8 mouse cellular contexts compared by ENCODE assay signal in the genomic region with DNA sequence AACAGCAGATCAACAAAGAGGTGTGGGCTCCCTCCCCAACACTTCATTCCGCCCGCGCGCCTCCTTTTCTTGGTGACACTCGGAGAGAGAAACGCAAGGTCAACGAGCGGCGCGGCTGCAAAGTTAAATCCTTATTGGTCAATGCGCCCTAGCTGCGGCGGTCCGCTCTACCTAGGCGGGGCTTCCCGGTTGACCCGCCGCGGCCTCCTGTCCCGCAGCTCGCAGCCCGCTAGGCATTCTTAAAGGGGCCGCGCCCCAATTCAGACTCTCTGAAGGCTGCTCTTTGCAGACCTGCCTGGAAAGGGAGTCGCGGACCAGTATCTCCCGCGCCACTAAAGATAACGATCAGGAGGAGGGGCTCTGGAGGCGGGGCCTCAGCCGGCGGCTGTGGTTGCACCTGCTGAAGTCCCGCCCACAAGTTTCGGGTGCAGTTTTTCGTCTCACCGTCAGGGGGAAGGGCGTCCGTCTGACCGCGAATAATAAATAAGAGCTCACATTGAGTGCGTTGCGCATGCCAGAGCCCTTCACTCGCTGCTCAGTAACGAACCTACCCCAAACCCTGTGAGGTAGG. TPM values are rescaled to one million over a fixed set of nuclear protein-coding genes. Genes with fewer than 3 reads are reported as not detected.
DNase-seq lines count a peak whose midpoint lies in the region; ATAC-seq and TF ChIP-seq lines count a peak whose summit lies in the region.

No protein-coding gene starts in this region.

- ATAC-seq in erythroid progenitor cell, adult 5-6 weeks (replicated peaks; ENCODE audit: low FRiP score, poor library complexity, severe bottlenecking) = peak; percentile 83
- ATAC-seq in heart, embryonic 12.5 days (ENCODE audit: insufficient number of reproducible peaks, low FRiP score) = peak; percentile 86
- ATAC-seq in kidney, postnatal 0 days (replicated peaks; ENCODE audit: low FRiP score, low read depth) = peak; percentile 88
- peak; percentile 80 for ATAC-seq in liver, embryonic 11.5 days (replicated peaks; ENCODE audit: low FRiP score)
- peak; percentile 84 for ATAC-seq in stomach, embryonic 14.5 days (ENCODE audit: insufficient number of reproducible peaks, insufficient read depth, low FRiP score, low read depth)

- peaks cover 30% of the 10 kb centered on the region for H3K4me1 ChIP-seq in heart, embryonic 12.5 days (replicated peaks)
- H3K4me1 ChIP-seq in kidney, postnatal 0 days (replicated peaks; ENCODE audit: insufficient read depth, low read length) = peaks cover 9% of the 10 kb centered on the region; the same call in 1 of the 2 replicates
- peaks cover 26% of the 10 kb centered on the region for H3K4me1 ChIP-seq in liver, embryonic 11.5 days (replicated peaks; ENCODE audit: control insufficient read depth, insufficient read depth, low read length)
- H3K4me1 ChIP-seq in stomach, embryonic 14.5 days (ENCODE audit: control insufficient read depth, insufficient read depth, low read length) = peaks cover 3% of the 10 kb centered on the region; the same call in 1 of the 2 replicates

- H3K9ac ChIP-seq in heart, embryonic 12.5 days = 0 out of 2 replicates have a peak overlapping the region, but pooled peaks have one; percentile 90
- 0 out of 2 replicates have a peak overlapping the region, but pooled peaks have one; percentile 86 for H3K9ac ChIP-seq in kidney, postnatal 0 days (ENCODE audit: low read depth, low read length)
- peak overlapping the region; percentile 74 for H3K9ac ChIP-seq in liver, embryonic 11.5 days (ENCODE audit: low read depth, low read length)
- H3K9ac ChIP-seq in stomach, embryonic 14.5 days (replicated peaks; ENCODE audit: low read depth, low read length) = no peak overlapping the region

- peaks cover 42% of the 10 kb centered on the region for H3K27me3 ChIP-seq in heart, embryonic 12.5 days (replicated peaks)
- peaks cover 8% of the 10 kb centered on the region for H3K27me3 ChIP-seq in kidney, postnatal 0 days (ENCODE audit: insufficient read depth, low read length)
- H3K27me3 ChIP-seq in liver, embryonic 11.5 days (replicated peaks; ENCODE audit: control insufficient read depth, insufficient read depth, low read length) = peaks cover 39% of the 10 kb centered on the region
- H3K27me3 ChIP-seq in stomach, embryonic 14.5 days (ENCODE audit: control insufficient read depth, insufficient read depth, low read length) = peaks cover 15% of the 10 kb centered on the region; the same call in 1 of the 2 replicates

- DNase-seq in CD4-positive helper T cell, adult 2 months (ENCODE audit: low read depth, low spot score) = peak; percentile 97
- peak; percentile 93 for DNase-seq in brain, embryonic 18.5 days (ENCODE audit: low read depth, low spot score)
- DNase-seq in kidney, postnatal 0 days (ENCODE audit: low spot score) = peak; percentile 98
- peak; percentile 93 for DNase-seq in liver, embryonic 11.5 days (ENCODE audit: low spot score)
- peak; percentile 99 for DNase-seq in naive thymus-derived CD4-positive, alpha-beta T cell, adult 2 months (ENCODE audit: low read depth)

- H3K4me2 ChIP-seq in heart, embryonic 12.5 days = peak overlapping the region; percentile 88
- peak overlapping the region; percentile 96 for H3K4me2 ChIP-seq in kidney, postnatal 0 days (ENCODE audit: low read length)
- H3K4me2 ChIP-seq in liver, embryonic 11.5 days = peak overlapping the region; percentile 97
- H3K4me2 ChIP-seq in stomach, embryonic 14.5 days (replicated peaks; ENCODE audit: low read depth, low read length) = peak overlapping the region; percentile 74

- peaks cover 8% of the 10 kb centered on the region; the same call in 1 of the 2 replicates for H3K36me3 ChIP-seq in heart, embryonic 12.5 days
- no peaks in the 10 kb centered on the region for H3K36me3 ChIP-seq in kidney, postnatal 0 days (ENCODE audit: insufficient read depth, low read length)
- no peaks in the 10 kb centered on the region for H3K36me3 ChIP-seq in liver, embryonic 11.5 days (ENCODE audit: control insufficient read depth, insufficient read depth, low read length)
- no peaks in the 10 kb centered on the region; the same call in 1 of the 2 replicates for H3K36me3 ChIP-seq in stomach, embryonic 14.5 days (ENCODE audit: control insufficient read depth, insufficient read depth, low read length)

- TF ChIP-seq CTCF in kidney, postnatal 0 days (IDR thresholded peaks at IDR 0.05; ENCODE audit: low read depth) = peak; percentile 68

- H3K27ac ChIP-seq in heart, embryonic 12.5 days (ENCODE audit: poor library complexity, severe bottlenecking) = 0 out of 2 replicates have a peak overlapping the region, but pooled peaks have one; percentile 14
- H3K27ac ChIP-seq in kidney, postnatal 0 days = peak overlapping the region; percentile 76
- no peak overlapping the region for H3K27ac ChIP-seq in liver, embryonic 11.5 days (ENCODE audit: low read depth, low read length)
- H3K27ac ChIP-seq in stomach, embryonic 14.5 days (ENCODE audit: low read length) = peak overlapping the region; percentile 73

- WGBS in heart, embryonic 12.5 days = under 1% methylated on average over 44 of the region's 44 CpGs
- WGBS in kidney, postnatal 0 days = under 1% methylated on average over 44 of the region's 44 CpGs
- 0% methylated on average over 44 of the region's 44 CpGs for WGBS in liver, embryonic 11.5 days
- WGBS in stomach, embryonic 14.5 days = under 1% methylated on average over 44 of the region's 44 CpGs

- no peaks in the 10 kb centered on the region for H3K9me3 ChIP-seq in heart, embryonic 12.5 days (replicated peaks)
- no peaks in the 10 kb centered on the region for H3K9me3 ChIP-seq in kidney, postnatal 0 days (replicated peaks; ENCODE audit: low read length)
- no peaks in the 10 kb centered on the region for H3K9me3 ChIP-seq in liver, embryonic 11.5 days (ENCODE audit: control insufficient read depth, low read length)
- no peaks in the 10 kb centered on the region for H3K9me3 ChIP-seq in stomach, embryonic 14.5 days (ENCODE audit: control insufficient read depth, low read depth, low read length)

- H3K4me3 ChIP-seq in heart, embryonic 12.5 days = peak overlapping the region; percentile 92
- H3K4me3 ChIP-seq in kidney, postnatal 0 days (replicated peaks; ENCODE audit: low read depth, low read length) = peak overlapping the region; percentile 87
- peak overlapping the region; percentile 78 for H3K4me3 ChIP-seq in liver, embryonic 11.5 days (ENCODE audit: low read depth, low read length)
- H3K4me3 ChIP-seq in stomach, embryonic 14.5 days (ENCODE audit: low read depth, low read length) = peak overlapping the region; percentile 78

RNA-seq across cellular contexts. Expression of gene Slc25a23, which starts 0.7 kb away (rescaled TPM):
- total RNA-seq in erythroid progenitor cell, adult 5-6 weeks (2015; ENCODE audit: low replicate concordance) = 2.9 and 5.4 TPM in 2 replicates
- total RNA-seq in erythroid progenitor cell, adult 5-6 weeks (2017; ENCODE audit: low replicate concordance) = not detected in 2 replicates
- polyA plus RNA-seq in heart, embryonic 12.5 days (2016; fragmentation: Nextera tagmentation; extraction: Ambion mirVana) = 15.5 and 17.2 TPM in 2 replicates
- 10.2 and 10.7 TPM in 2 replicates for polyA plus RNA-seq in kidney, postnatal 0 days (2015; fragmentation: Nextera tagmentation; extraction: Ambion mirVana)
- polyA plus RNA-seq in liver, embryonic 11.5 days (2014; fragmentation: Nextera tagmentation; extraction: Ambion mirVana) = 5.2 and 6.3 TPM in 2 replicates
- polyA plus RNA-seq in stomach, embryonic 14.5 days (2014; fragmentation: Nextera tagmentation; extraction: Ambion mirVana) = 11.5 and 12.7 TPM in 2 replicates

RNA-seq across cellular contexts. Expression of gene Crb3, which starts 1.4 kb away (rescaled TPM):
- total RNA-seq in erythroid progenitor cell, adult 5-6 weeks (2015; ENCODE audit: low replicate concordance) = not detected in 2 replicates
- total RNA-seq in erythroid progenitor cell, adult 5-6 weeks (2017; ENCODE audit: low replicate concordance) = not detected in 2 replicates
- 0.27 and 0.94 TPM in 2 replicates for polyA plus RNA-seq in heart, embryonic 12.5 days (2016; fragmentation: Nextera tagmentation; extraction: Ambion mirVana)
- polyA plus RNA-seq in kidney, postnatal 0 days (2015; fragmentation: Nextera tagmentation; extraction: Ambion mirVana) = 82.4 and 90.9 TPM in 2 replicates
- polyA plus RNA-seq in liver, embryonic 11.5 days (2014; fragmentation: Nextera tagmentation; extraction: Ambion mirVana) = 3.2 and 3.4 TPM in 2 replicates
- 43.8 and 44.2 TPM in 2 replicates for polyA plus RNA-seq in stomach, embryonic 14.5 days (2014; fragmentation: Nextera tagmentation; extraction: Ambion mirVana)

RNA-seq across cellular contexts. Expression of gene Dennd1c, which starts 18.0 kb away (rescaled TPM):
- 6.1 and 12.2 TPM in 2 replicates for total RNA-seq in erythroid progenitor cell, adult 5-6 weeks (2015; ENCODE audit: low replicate concordance)
- 2.6 and 4.5 TPM in 2 replicates for total RNA-seq in erythroid progenitor cell, adult 5-6 weeks (2017; ENCODE audit: low replicate concordance)
- 0.66 and 1.4 TPM in 2 replicates for polyA plus RNA-seq in heart, embryonic 12.5 days (2016; fragmentation: Nextera tagmentation; extraction: Ambion mirVana)
- polyA plus RNA-seq in kidney, postnatal 0 days (2015; fragmentation: Nextera tagmentation; extraction: Ambion mirVana) = 4.2 and 5.1 TPM in 2 replicates
- polyA plus RNA-seq in liver, embryonic 11.5 days (2014; fragmentation: Nextera tagmentation; extraction: Ambion mirVana) = 2.1 and 2.2 TPM in 2 replicates
- polyA plus RNA-seq in stomach, embryonic 14.5 days (2014; fragmentation: Nextera tagmentation; extraction: Ambion mirVana) = 5.0 and 5.3 TPM in 2 replicates

RNA-seq across cellular contexts. Expression of gene Slc25a41, which starts 18.9 kb away (rescaled TPM):
- total RNA-seq in erythroid progenitor cell, adult 5-6 weeks (2015; ENCODE audit: low replicate concordance) = not detected in 2 replicates
- not detected in 2 replicates for total RNA-seq in erythroid progenitor cell, adult 5-6 weeks (2017; ENCODE audit: low replicate concordance)
- polyA plus RNA-seq in heart, embryonic 12.5 days (2016; fragmentation: Nextera tagmentation; extraction: Ambion mirVana) = not detected in 2 replicates
- not detected in 2 replicates for polyA plus RNA-seq in kidney, postnatal 0 days (2015; fragmentation: Nextera tagmentation; extraction: Ambion mirVana)
- not detected in 2 replicates for polyA plus RNA-seq in liver, embryonic 11.5 days (2014; fragmentation: Nextera tagmentation; extraction: Ambion mirVana)
- polyA plus RNA-seq in stomach, embryonic 14.5 days (2014; fragmentation: Nextera tagmentation; extraction: Ambion mirVana) = 0.28 TPM in 1 of 2 replicates, not detected in the other

RNA-seq across cellular contexts. Expression of gene Tubb4a, which starts 27.3 kb away (rescaled TPM):
- total RNA-seq in erythroid progenitor cell, adult 5-6 weeks (2015; ENCODE audit: low replicate concordance) = 1.4 TPM in 1 of 2 replicates, not detected in the other
- not detected in 2 replicates for total RNA-seq in erythroid progenitor cell, adult 5-6 weeks (2017; ENCODE audit: low replicate concordance)
- polyA plus RNA-seq in heart, embryonic 12.5 days (2016; fragmentation: Nextera tagmentation; extraction: Ambion mirVana) = 9.4 and 11.3 TPM in 2 replicates
- polyA plus RNA-seq in kidney, postnatal 0 days (2015; fragmentation: Nextera tagmentation; extraction: Ambion mirVana) = 15.4 and 16.4 TPM in 2 replicates
- 4.5 and 5.0 TPM in 2 replicates for polyA plus RNA-seq in liver, embryonic 11.5 days (2014; fragmentation: Nextera tagmentation; extraction: Ambion mirVana)
- polyA plus RNA-seq in stomach, embryonic 14.5 days (2014; fragmentation: Nextera tagmentation; extraction: Ambion mirVana) = 33.9 and 34.9 TPM in 2 replicates

Comparison
In these comparisons a context has a peak if more than half of its experiments do, and no peak if none do; other contexts are left out.
1. RNA of gene Crb3, which starts 1.4 kb away (polyA plus RNA-seq): 82.4 to 90.9 TPM in kidney, postnatal 0 days and 43.8 to 44.2 TPM in stomach, embryonic 14.5 days; 3.2 to 3.4 TPM in liver, embryonic 11.5 days and 0.27 to 0.94 TPM in heart, embryonic 12.5 days; every median in the first group is over 10 times any median in the second.
2. Peak in every context shown above with its lines, with median percentiles within 50 percentile points of each other: DNase-seq, ATAC-seq, H3K4me2 ChIP-seq and H3K4me3 ChIP-seq.